Mouse (Mus musculus) embryonic facial prominence, embryonic 15.5 days (tissue): ENCODE results near the gene Npl. TPM values are rescaled to one million over a fixed set of nuclear protein-coding genes. Genes with fewer than 3 reads are reported as not detected.
A peak's percentile ranks its signal among the peaks of the same experiment; 100 is the strongest.

Experiments
- ATAC-seq: fragments of 200-750 bp; cut with Nextera tagmentation; 2 replicates; pipeline ENCODE4 v1.8.0; 2017; ENCODE audit warnings: low read depth, moderate TSS enrichment; ENCODE audit not compliant: insufficient number of reproducible peaks, low FRiP score, low TSS enrichment
- H3K27ac ChIP-seq: fragments of 300-500 bp; sonication (generic); replicated peaks from 2 replicates; pipeline ENCODE4 v1.5.1; 2015; ENCODE audit warnings: mild to moderate bottlenecking, inconsistent platforms
- H3K27me3 ChIP-seq: fragments of 300-500 bp; sonication (generic); 2 replicates; pipeline ENCODE4 v1.6.1; 2015; ENCODE audit warnings: inconsistent platforms
- H3K36me3 ChIP-seq: fragments of 300-500 bp; sonication (generic); 2 replicates; pipeline ENCODE4 v1.6.1; 2015; ENCODE audit warnings: mild to moderate bottlenecking, inconsistent platforms
- H3K4me1 ChIP-seq: fragments of 300-500 bp; sonication (generic); 2 replicates; pipeline ENCODE4 v1.6.1; 2015; ENCODE audit warnings: inconsistent platforms
- H3K4me2 ChIP-seq: fragments of 300-500 bp; sonication (generic); replicated peaks from 2 replicates; pipeline ENCODE4 v1.6.1; 2015; ENCODE audit warnings: mild to moderate bottlenecking, inconsistent platforms
- H3K4me3 ChIP-seq: fragments of 300-500 bp; sonication (generic); replicated peaks from 2 replicates; pipeline ENCODE4 v1.5.1; 2015; ENCODE audit warnings: mild to moderate bottlenecking, inconsistent platforms
- H3K9ac ChIP-seq: fragments of 300-500 bp; sonication (generic); 2 replicates; pipeline ENCODE4 v1.6.1; 2015; ENCODE audit warnings: inconsistent platforms
- H3K9me3 ChIP-seq: fragments of 300-500 bp; sonication (generic); replicated peaks from 2 replicates; pipeline ENCODE4 v1.6.1; 2016; ENCODE audit warnings: inconsistent platforms
- WGBS: fragments of 180-500 bp; shearing (Covaris S2); methylation state at CpG from one replicate; pipeline ENCODE4 v1.1.7; 2015; 5-methylcytosine and 5-hydroxymethylcytosine counted together
- polyA plus RNA-seq: library from polyadenylated mRNA; unstranded; fragments of >200 nt; fragmentation: Nextera tagmentation; extraction: Ambion mirVana; gene quantifications from 2 replicates; pipeline ENCODE4 v1.2.1, GENCODE M21; 2015

Gene Npl
- polyA plus RNA-seq, 1 experiment from 2014 or later, result 21.4 TPM

DNA sequence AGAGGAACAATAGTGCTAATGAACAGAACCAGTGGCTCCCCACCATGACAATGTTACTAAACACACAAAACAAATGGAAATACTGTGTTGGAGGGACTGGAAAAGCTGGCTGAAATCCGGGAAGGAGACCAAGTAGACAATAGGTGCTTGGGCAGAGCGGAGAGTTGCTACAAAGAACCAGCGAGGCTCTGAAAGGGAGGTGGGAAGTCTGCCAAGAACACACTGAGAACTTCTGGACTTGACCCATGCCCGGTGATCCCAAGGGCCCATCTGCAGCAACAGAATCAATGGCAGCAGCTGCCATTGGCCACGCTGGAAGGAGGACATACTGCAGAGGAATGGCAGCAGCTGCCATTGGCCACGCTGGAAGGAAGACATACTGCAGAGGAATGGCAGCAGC, 43.6 kb downstream of the Npl start:
- Histone ChIP-seq H3K27ac (no peak overlapping the region), H3K9ac (no peak overlapping the region), H3K4me2 (no peak overlapping the region), H3K4me1 (no peaks in the 10 kb centered on the region), H3K27me3 (no peaks in the 10 kb centered on the region), H3K36me3 (no peaks in the 10 kb centered on the region), H3K9me3 (no peaks in the 10 kb centered on the region), H3K4me3 (no peak overlapping the region)
- ATAC-seq, result no peak
- 73% methylated on average over 6 of the region's 6 CpGs for WGBS

DNA sequence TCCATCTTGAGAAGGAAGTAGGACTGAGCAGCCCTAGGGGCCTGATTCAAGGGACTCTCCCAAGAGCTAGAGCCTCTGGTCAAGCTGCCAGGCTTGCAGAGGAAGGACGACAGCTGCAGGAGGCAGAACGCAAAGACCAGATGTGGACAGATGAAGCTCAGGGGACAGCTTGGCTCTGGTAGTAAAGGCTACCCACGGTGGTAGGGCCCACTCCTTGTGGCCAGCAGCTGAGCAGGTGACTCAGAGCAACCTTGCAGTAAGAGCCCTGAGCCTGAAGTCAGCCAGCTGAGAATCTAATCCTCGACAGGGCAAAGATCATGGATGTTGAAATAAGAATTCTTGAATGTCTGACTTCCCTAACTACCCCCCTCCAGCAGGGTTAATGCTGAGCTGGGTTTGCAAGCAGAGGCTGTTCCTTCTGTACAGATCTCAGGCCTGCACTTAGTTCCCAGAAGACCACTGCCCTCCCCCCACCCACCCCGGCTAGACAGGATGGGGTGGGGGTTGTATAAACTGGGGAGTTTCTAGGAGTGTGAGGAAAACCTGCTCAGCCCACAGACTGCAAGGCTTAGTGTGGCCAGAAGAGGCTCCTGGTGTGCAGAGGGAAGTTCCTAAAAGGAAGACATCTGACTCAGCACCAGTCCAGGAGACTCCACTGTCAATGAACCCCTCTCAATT, 48.1 kb downstream of the Npl start:
- no peaks in the 10 kb centered on the region for H3K36me3 ChIP-seq
- no peaks in the 10 kb centered on the region for H3K27me3 ChIP-seq
- no peak overlapping the region for H3K27ac ChIP-seq
- no peak for ATAC-seq
- H3K4me3 ChIP-seq, result no peak overlapping the region
- H3K9me3 ChIP-seq, result no peaks in the 10 kb centered on the region
- H3K4me2 ChIP-seq, result no peak overlapping the region
- H3K9ac ChIP-seq, result no peak overlapping the region
- WGBS, result 39% methylated on average over 5 of the region's 5 CpGs
- H3K4me1 ChIP-seq, result no peaks in the 10 kb centered on the region

DNA sequence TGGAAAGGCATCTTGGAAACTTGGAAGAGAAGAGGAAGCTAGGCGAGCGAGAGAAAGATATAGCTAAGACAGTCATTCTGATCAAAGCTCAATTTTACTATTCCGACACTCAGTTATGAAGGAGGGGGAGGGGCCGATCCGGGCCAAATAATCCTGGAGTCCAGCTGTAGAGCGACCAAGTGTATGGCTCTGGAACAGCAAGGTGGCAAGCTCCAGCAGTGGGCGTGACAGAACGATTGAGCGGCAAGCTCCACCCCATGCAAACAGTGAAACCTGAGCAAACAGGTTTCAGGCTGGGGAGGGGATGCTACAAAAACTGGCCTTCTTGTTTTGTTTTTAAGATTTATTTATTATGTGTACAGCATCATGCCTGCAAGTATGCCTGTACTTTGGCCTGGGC, 49.8 kb downstream of the Npl start:
- no peaks in the 10 kb centered on the region for H3K9me3 ChIP-seq
- H3K27me3 ChIP-seq, result no peaks in the 10 kb centered on the region
- H3K4me3 ChIP-seq, result no peak overlapping the region
- H3K4me2 ChIP-seq, result no peak overlapping the region
- H3K27ac ChIP-seq, result no peak overlapping the region
- no peaks in the 10 kb centered on the region for H3K36me3 ChIP-seq
- H3K4me1 ChIP-seq, result no peaks in the 10 kb centered on the region
- no peak for ATAC-seq
- no peak overlapping the region for H3K9ac ChIP-seq
- 86% methylated on average over 9 of the region's 9 CpGs for WGBS

DNA sequence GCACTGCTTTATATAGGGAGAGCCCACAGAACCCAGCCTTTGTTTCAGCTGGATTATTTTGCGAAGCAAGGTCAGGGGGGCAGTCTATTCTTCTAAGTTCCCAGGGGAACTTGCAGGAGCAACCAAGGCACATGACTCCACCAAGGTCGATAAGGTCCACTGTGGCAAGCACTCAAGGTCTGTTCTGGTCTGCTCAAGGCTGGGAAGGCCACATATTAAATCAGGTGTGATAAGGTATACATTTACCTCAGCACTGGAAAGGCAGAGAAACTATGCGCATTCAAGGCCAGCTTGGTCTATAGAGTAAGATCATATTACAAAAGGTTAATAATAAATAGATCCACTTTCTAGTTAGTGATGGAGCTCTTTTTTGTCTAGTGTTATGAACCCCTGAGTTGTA, 53.8 kb downstream of the Npl start:
- H3K4me1 ChIP-seq, result no peaks in the 10 kb centered on the region
- H3K27me3 ChIP-seq, result no peaks in the 10 kb centered on the region
- H3K27ac ChIP-seq, result no peak overlapping the region
- no peak overlapping the region for H3K4me3 ChIP-seq
- no peak overlapping the region for H3K4me2 ChIP-seq
- no peak for ATAC-seq
- 79% methylated on average over 3 of the region's 3 CpGs for WGBS
- no peaks in the 10 kb centered on the region for H3K36me3 ChIP-seq
- H3K9me3 ChIP-seq, result no peaks in the 10 kb centered on the region
- H3K9ac ChIP-seq, result no peak overlapping the region

DNA sequence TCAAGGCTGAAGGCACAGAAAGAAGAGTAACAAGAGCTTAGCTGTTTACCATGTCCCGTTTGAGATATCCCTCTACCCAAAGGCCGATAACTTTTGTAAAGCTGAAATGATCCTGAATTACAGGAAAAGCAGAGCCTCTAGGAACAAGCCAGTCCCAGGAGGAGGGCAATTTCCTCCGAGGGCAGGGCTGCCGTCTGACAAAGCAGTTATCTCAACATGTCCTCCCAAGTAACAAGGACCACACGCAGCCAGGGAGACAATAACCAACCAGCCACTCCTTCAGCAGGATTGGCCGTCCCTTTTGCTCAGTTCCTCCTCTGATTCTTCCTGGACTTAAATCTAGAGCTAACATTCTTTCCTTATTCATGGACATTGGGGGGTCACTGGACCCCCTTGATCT, 55.9 kb downstream of the Npl start:
- Histone ChIP-seq H3K27ac (no peak overlapping the region), H3K9ac (no peak overlapping the region), H3K4me2 (no peak overlapping the region), H3K4me1 (no peaks in the 10 kb centered on the region), H3K27me3 (no peaks in the 10 kb centered on the region), H3K36me3 (no peaks in the 10 kb centered on the region), H3K9me3 (no peaks in the 10 kb centered on the region), H3K4me3 (no peak overlapping the region)
- ATAC-seq, result no peak
- 18% methylated on average over 6 of the region's 6 CpGs for WGBS

DNA sequence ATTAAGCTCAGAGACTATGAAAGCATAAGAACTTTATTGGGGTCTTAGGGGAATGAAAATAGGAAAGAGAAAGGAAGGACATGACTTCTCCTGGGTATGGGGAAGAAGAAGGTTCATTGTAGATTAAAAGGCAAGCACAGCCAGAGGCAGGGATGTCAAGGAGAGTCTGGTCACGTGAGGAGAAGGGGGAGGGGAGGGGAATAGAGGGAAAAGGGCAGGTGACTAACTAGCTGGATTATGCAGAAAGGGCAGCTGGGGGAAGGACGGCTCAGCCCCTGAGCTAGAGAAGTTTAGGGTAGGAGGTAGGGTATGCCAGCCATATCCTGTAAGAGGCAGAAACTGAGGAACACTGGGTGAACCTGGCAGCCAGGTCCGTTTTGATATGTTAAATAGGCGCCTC, 56.5 kb downstream of the Npl start:
- no peak overlapping the region for H3K9ac ChIP-seq
- no peaks in the 10 kb centered on the region for H3K27me3 ChIP-seq
- 17% methylated on average over 4 of the region's 4 CpGs for WGBS
- no peak overlapping the region for H3K27ac ChIP-seq
- H3K4me1 ChIP-seq, result no peaks in the 10 kb centered on the region
- no peaks in the 10 kb centered on the region for H3K9me3 ChIP-seq
- H3K4me3 ChIP-seq, result no peak overlapping the region
- ATAC-seq, result no peak
- H3K4me2 ChIP-seq, result no peak overlapping the region
- H3K36me3 ChIP-seq, result no peaks in the 10 kb centered on the region

DNA sequence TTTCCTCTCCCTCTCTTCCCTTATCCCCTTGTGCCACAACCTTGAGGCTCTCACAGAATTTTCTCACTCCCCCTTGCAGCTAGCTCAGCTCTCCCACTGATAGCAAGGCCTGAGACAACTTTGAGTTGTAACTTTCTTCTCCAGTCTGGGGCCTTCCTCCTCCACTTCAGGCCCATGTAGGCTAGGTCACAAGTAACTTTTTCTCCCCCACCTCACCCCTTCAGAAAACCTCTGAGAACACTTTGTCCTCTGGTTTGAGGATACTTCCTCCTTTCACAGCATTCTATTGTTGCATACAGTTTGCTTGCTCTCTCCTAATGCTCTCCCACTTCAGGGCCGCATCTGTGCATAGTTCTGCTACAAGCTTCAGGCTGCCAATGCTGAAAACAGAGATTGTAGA, 58.0 kb downstream of the Npl start:
- Histone ChIP-seq H3K9ac (no peak overlapping the region), H3K4me3 (no peak overlapping the region), H3K4me1 (no peaks in the 10 kb centered on the region), H3K27ac (no peak overlapping the region), H3K9me3 (no peaks in the 10 kb centered on the region), H3K27me3 (no peaks in the 10 kb centered on the region), H3K36me3 (no peaks in the 10 kb centered on the region), H3K4me2 (no peak overlapping the region)
- WGBS, result 93% methylated on average over 1 of the region's 1 CpGs
- ATAC-seq, result no peak

DNA sequence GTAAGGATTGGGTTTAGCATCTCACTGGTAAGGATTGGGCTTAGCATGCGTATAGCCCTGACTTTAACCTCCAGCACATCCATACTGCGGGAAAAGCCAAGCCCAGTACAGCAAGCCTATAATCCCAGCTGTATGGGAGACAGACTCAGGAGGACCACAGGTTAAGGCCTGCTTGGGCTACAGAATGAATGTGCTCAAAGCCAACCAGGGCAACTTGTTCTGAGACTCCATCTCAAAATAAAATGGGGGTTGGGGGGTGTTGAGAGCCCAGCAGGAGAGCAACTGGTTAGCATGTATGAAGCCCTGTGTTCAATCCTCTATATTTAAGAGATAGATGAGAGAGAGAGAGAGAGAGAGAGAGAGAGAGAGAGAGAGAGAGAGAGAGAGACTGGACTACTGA, 58.5 kb downstream of the Npl start:
- no peak for ATAC-seq

DNA sequence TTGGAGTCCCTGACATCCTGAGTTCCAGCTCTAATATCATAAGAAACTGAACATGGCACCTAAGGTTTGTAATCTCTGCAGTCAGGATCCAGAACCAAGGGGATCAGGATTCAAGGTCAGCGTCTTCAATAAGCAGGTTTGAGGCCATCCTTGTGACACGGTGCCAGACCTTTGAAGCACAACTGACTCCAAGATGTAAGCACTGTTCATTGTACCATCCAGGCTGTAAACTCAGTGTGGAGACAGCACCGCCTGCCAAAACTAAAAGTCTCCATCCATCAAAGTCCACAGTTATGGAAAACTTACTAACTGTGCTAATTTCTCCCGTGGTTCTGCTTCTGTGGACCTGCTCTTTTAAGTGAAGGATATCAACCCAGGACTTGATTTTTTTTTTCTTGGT, 59.9 kb downstream of the Npl start:
- H3K36me3 ChIP-seq, result no peaks in the 10 kb centered on the region
- H3K4me3 ChIP-seq, result no peak overlapping the region
- no peak overlapping the region for H3K9ac ChIP-seq
- no peaks in the 10 kb centered on the region for H3K27me3 ChIP-seq
- no peaks in the 10 kb centered on the region for H3K9me3 ChIP-seq
- no peak overlapping the region for H3K4me2 ChIP-seq
- H3K4me1 ChIP-seq, result peaks cover 11% of the 10 kb centered on the region
- no peak for ATAC-seq
- 81% methylated on average over 4 of the region's 4 CpGs for WGBS
- no peak overlapping the region for H3K27ac ChIP-seq

More for the DNA sequence above, 58.5 kb downstream of the Npl start:
- H3K36me3 ChIP-seq, result no peaks in the 10 kb centered on the region
- H3K4me1 ChIP-seq, result 0 out of 2 replicates have a peak, but pooled peaks cover under 1% of the 10 kb centered on the region
- H3K4me2 ChIP-seq, result no peak overlapping the region
- H3K9ac ChIP-seq, result no peak overlapping the region
- no peak overlapping the region for H3K27ac ChIP-seq
- no peak overlapping the region for H3K4me3 ChIP-seq
- no peaks in the 10 kb centered on the region for H3K27me3 ChIP-seq
- no peaks in the 10 kb centered on the region for H3K9me3 ChIP-seq
- 89% methylated on average over 2 of the region's 2 CpGs for WGBS

DNA sequence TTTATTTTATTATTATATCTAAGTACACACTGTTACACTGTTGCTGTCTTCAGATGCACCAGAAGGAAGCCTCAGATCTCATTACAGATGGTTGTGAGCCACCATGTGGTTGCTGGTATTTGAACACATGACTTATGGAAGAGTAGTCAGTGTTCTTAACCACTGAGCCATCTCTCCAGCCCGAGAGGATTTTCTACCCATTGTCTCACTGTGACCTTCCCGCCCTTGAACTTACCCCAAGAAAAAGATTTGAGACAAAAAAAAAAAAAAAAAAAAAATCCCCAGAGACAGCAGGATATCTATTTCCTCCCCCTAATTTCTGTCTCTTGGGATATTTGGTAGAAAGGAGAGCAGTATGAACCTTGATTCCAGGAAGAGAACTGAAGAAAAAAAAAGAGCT, 60.3 kb downstream of the Npl start:
- Histone ChIP-seq H3K4me2 (no peak overlapping the region), H3K27ac (no peak overlapping the region), H3K27me3 (no peaks in the 10 kb centered on the region), H3K9ac (no peak overlapping the region), H3K4me1 (peaks cover 15% of the 10 kb centered on the region), H3K36me3 (no peaks in the 10 kb centered on the region), H3K9me3 (no peaks in the 10 kb centered on the region), H3K4me3 (no peak overlapping the region)
- no peak for ATAC-seq
- 60% methylated on average over 2 of the region's 2 CpGs for WGBS

DNA sequence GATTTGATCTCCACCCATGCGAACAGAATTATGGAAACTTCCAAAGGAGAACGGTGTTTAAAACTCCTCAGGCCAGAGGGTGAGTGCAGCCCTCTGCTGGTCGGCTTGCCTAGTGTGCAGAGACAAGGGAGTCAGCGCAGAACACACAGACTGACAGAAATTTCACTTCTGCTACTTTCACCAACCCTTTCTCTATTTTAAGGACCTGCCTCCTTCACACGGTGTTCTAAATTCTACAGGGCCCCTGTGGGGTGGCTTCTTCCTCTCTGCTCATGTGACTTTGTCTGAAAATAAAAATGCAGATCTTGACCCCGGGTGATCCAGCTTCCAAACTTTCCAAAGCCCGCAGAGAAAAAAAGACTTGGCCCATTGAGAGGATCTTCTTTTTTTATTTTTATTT, 60.7 kb downstream of the Npl start:
- H3K27me3 ChIP-seq, result no peaks in the 10 kb centered on the region
- ATAC-seq, result no peak
- peaks cover 19% of the 10 kb centered on the region for H3K4me1 ChIP-seq
- H3K27ac ChIP-seq, result no peak overlapping the region
- WGBS, result 46% methylated on average over 7 of the region's 7 CpGs
- H3K36me3 ChIP-seq, result no peaks in the 10 kb centered on the region
- no peak overlapping the region for H3K4me3 ChIP-seq
- H3K9me3 ChIP-seq, result no peaks in the 10 kb centered on the region
- no peak overlapping the region for H3K9ac ChIP-seq
- no peak overlapping the region for H3K4me2 ChIP-seq

DNA sequence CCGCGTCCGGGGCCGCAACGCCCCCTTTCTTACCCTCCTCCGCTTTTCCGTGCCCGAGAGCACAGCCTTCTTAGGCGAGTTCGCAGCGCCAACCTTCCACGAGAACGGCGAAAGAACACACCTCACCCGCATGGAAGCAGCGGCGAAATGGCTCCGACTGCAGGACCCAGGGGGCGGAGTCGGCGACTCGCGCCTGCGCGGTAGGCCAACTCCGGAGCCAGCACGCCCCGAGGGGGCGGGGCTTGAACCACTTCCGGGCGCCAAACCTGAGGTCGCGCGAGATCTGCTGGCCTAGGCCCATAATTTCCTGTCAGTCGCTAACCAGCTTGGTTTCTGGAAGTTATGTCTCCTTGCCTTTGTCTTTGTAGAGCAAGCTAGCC, 62.4 kb downstream of the Npl start, which contains the start of gene Dhx9:
TSS of gene Dhx9 (minus strand) at position 161 of the 380 bp plus-strand sequence.
- Histone ChIP-seq H3K9ac (peak within 1 kb of the TSS; percentile 90), H3K9me3 (no peaks in the 10 kb centered on the region), H3K4me1 (peaks cover 20% of the 10 kb centered on the region), H3K27me3 (no peaks in the 10 kb centered on the region), H3K4me3 (peak within 1 kb of the TSS; percentile 100), H3K36me3 (0 out of 2 replicates have a peak, but pooled peaks cover 2% of the 10 kb centered on the region), H3K27ac (peak within 1 kb of the TSS; percentile 91), H3K4me2 (peak within 1 kb of the TSS; percentile 64)
- ATAC-seq, result peak; percentile 92
- WGBS, result 0% methylated on average over 35 of the region's 35 CpGs
